Mouse (Mus musculus) thymus, adult 2 months (tissue): Measurements from ENCODE around the gene Prss1. TPM values are rescaled to one million over a fixed set of nuclear protein-coding genes. Genes with fewer than 3 reads are reported as not detected.
"Not testable (repeated sequence)": the region's sequence is repeated elsewhere in the genome, so short reads cannot be mapped to it uniquely, and the experiment has no call there.

Experiments used
- DNase-seq: peaks from one replicate; pipeline ENCODE4 v3.0.0; 2021
- H3K27ac ChIP-seq: fragments of 200-500 bp; 2 replicates; pipeline ENCODE4 v1.5.1; 2012; ENCODE audit warnings: low read length, control low read depth; ENCODE audit not compliant: control insufficient read depth, insufficient read depth
- H3K27me3 ChIP-seq: fragments of 200-500 bp; 2 replicates; pipeline ENCODE4 v1.6.1; 2012; ENCODE audit warnings: mild to moderate bottlenecking, low read length, moderate library complexity, mixed read lengths; ENCODE audit not compliant: control insufficient read depth, insufficient read depth
- H3K36me3 ChIP-seq: fragments of 200-500 bp; 2 replicates; pipeline ENCODE4 v1.6.1; 2012; ENCODE audit warnings: mild to moderate bottlenecking, low read length, moderate library complexity; ENCODE audit not compliant: control insufficient read depth, insufficient read depth
- H3K4me1 ChIP-seq: fragments of 200-500 bp; replicated peaks from 2 replicates; pipeline ENCODE4 v1.6.1; 2012; ENCODE audit warnings: low read length; ENCODE audit not compliant: control insufficient read depth, insufficient read depth
- H3K4me3 ChIP-seq: fragments of 200-500 bp; 2 replicates; pipeline ENCODE4 v1.5.1; 2012; ENCODE audit warnings: mild to moderate bottlenecking, low read length, control low read depth, moderate library complexity; ENCODE audit not compliant: control insufficient read depth, insufficient read depth
- CTCF ChIP-seq: fragments of 200-500 bp; IDR thresholded peaks from 2 replicates; pipeline ENCODE4 v1.5.1; 2012; ENCODE audit warnings: mild to moderate bottlenecking, control low read depth, low read length, moderate library complexity, borderline replicate concordance; ENCODE audit not compliant: control insufficient read depth, poor library complexity, insufficient read depth; ENCODE audit errors: extremely low read depth
- POLR2A ChIP-seq: fragments of 200-500 bp; IDR thresholded peaks from 2 replicates; pipeline ENCODE4 v1.6.1; 2012; ENCODE audit warnings: mild to moderate bottlenecking, low read length, control low read depth, moderate library complexity; ENCODE audit not compliant: control insufficient read depth, poor library complexity, insufficient read depth; ENCODE audit errors: extremely low read depth
- WGBS: fragments of 180-500 bp; shearing (Covaris S2); methylation state at CpG from one replicate; pipeline ENCODE4 v1.1.7; 2018; 5-methylcytosine and 5-hydroxymethylcytosine counted together
- polyA plus RNA-seq: library from polyadenylated mRNA; depleted of rRNA; stranded (reverse); fragments of >200 nt; gene quantifications from 2 replicates; pipeline ENCODE4 v1.2.3, GENCODE M21; 2012; rRNA removed

Prss1 gene
- polyA plus RNA-seq: 0.62 and 1.0 TPM in 2 replicates

DNA sequence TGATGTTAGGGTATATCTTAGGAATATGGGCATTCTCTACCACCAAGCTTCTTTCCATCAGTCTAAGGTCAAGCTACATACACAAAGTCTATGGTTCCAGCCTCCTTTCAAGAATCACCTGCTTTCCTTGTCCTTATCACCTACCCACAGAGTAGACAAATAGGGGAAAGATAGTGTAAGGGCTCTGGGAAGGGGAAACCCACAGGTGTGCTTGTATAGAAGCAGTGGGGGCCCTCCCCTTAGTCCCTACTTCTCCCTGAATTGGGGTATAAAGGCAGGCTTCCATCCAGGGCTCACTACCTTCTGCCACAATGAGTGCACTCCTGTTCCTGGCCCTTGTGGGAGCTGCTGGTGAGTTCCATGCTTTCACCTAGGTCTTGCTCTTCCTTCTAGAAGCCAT, at the start of gene Prss1:
Gene Prss1 (plus strand): TSS at position 301 of the 400 bp plus-strand sequence.
- not testable (repeated sequence) for H3K36me3 ChIP-seq, H3K27me3 ChIP-seq, H3K4me3 ChIP-seq, H3K4me1 ChIP-seq, DNase-seq, H3K27ac ChIP-seq

DNA sequence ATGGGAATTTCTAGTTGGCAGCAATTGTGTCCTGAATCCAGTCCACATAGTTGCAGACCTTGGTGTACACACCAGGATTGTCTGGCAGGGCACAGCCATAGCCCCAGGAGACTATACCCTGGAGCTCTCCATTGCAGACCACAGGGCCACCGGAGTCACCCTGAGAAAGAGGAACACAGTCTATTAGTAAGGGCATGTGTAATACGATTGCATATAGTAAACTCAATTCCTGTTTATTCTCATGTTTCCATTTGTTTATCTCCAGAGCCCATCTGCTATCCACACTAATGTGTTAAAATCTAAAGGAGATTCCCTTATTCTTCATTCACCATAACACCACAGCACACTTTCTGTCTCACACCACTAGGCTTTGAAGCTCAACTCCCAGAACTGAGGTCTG, 16.5 kb upstream of the Prss1 start:
- not testable (repeated sequence) for H3K4me1 ChIP-seq, H3K36me3 ChIP-seq, H3K4me3 ChIP-seq, H3K27me3 ChIP-seq, H3K27ac ChIP-seq, DNase-seq
- WGBS: no CpG with 5 or more reads among the region's 2 CpGs

DNA sequence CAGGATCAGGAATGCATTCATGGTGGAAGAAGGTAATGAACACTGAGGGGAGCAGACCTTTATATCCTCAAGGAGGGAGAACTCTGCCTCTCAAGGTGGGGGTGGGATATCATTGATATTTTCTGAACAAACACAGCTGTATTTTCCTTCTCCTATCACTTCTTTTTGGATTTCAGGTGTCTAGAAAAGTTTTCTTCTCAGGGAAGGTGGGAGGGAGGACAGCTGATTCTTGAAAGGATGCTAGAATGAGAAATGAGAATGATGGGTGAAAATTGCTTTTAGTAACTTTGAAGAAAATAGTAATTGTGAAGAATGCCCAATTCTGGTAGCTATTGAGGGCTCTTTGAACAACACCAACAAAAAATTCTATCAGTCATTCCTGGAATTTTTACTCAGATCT, 12.7 kb upstream of the Prss1 start, which contains the start of gene Gm10334:
Gene Gm10334 (minus strand): TSS at position 101 of the 400 bp plus-strand sequence.
- DNase-seq, H3K4me1 ChIP-seq, H3K36me3 ChIP-seq, H3K4me3 ChIP-seq, H3K27me3 ChIP-seq, H3K27ac ChIP-seq: not testable (repeated sequence)

- DNase-seq: no peak
- WGBS: 96% methylated on average over 3 of the region's 3 CpGs
- Histone ChIP-seq H3K4me3 (no peak overlapping the region), H3K4me1 (peaks cover 4% of the 10 kb centered on the region; the same call in 1 of the 2 replicates), H3K27me3 (no peaks in the 10 kb centered on the region), H3K36me3 (no peaks in the 10 kb centered on the region), H3K27ac (no peak overlapping the region)
- TF ChIP-seq POLR2A: no peak
- no peak for TF ChIP-seq CTCF
Observed at GRCm38 (mm10) chr6:41499374-41499773, 40.6 kb downstream of the Prss1 start.

DNA sequence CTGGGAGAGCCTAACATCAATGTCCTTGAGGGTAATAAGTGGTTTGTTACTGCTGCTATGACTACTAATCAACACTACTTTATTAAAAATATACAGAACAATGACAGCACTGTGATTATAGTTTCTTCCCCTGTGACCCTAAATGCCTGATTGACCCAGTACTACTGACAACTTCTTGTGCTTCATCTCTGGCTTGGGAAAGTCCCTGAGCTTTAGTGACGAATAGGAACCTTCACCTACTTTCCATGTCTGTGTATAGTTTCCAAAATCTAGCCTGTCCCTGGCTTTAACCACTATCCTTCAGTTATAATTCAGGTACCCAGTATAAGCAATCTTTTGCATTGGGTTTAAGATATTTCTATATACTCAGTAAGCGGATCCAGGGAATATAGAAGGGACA, 46.2 kb downstream of the Prss1 start:
- DNase-seq: no peak
- 97% methylated on average over 2 of the region's 2 CpGs for WGBS
- no peaks in the 10 kb centered on the region for H3K36me3 ChIP-seq

GRCm38 (mm10) chr6:41505323-41505722, 46.6 kb downstream of the Prss1 start:
- 57% methylated on average over 6 of the region's 6 CpGs for WGBS
- Histone ChIP-seq H3K27ac (no peak overlapping the region), H3K27me3 (no peaks in the 10 kb centered on the region), H3K4me3 (no peak overlapping the region), H3K36me3 (no peaks in the 10 kb centered on the region), H3K4me1 (no peaks in the 10 kb centered on the region)
- peak; percentile 31 for DNase-seq
- TF ChIP-seq POLR2A (no peak), CTCF (no peak)

More for the DNA sequence above, 46.2 kb downstream of the Prss1 start:
- H3K4me3 ChIP-seq: no peak overlapping the region
- H3K4me1 ChIP-seq: no peaks in the 10 kb centered on the region
- H3K27ac ChIP-seq: no peak overlapping the region
- no peaks in the 10 kb centered on the region for H3K27me3 ChIP-seq
- TF ChIP-seq POLR2A (no peak), CTCF (no peak)

Other genes starting within 250 kb of the Prss1 start
- 0.50 and 0.64 TPM in 2 replicates for gene Try4, start 156.7 kb upstream of the Prss1 start, polyA plus RNA-seq
- gene Try5, start 142.1 kb upstream of the Prss1 start, polyA plus RNA-seq: 0.71 TPM in 1 of 2 replicates, not detected in the other
- not detected in 2 replicates for gene Try10, start 104.8 kb upstream of the Prss1 start, polyA plus RNA-seq
- gene Prss3, start 81.3 kb upstream of the Prss1 start, polyA plus RNA-seq: 0.20 and 0.31 TPM in 2 replicates
- gene Gm5771, start 66.6 kb upstream of the Prss1 start, polyA plus RNA-seq: 1.4 and 1.9 TPM in 2 replicates
- gene Gm10334, start 12.8 kb upstream of the Prss1 start, polyA plus RNA-seq: 0.28 and 0.30 TPM in 2 replicates
- 9.8 and 13.8 TPM in 2 replicates for gene Prss2, start 62.9 kb downstream of the Prss1 start, polyA plus RNA-seq
- gene Ephb6, start 146.6 kb downstream of the Prss1 start, polyA plus RNA-seq: 277 and 293 TPM in 2 replicates
- gene Trpv6, start 177.5 kb downstream of the Prss1 start, polyA plus RNA-seq: 0.05 TPM in 2 replicates
- not detected in 2 replicates for gene Trpv5, start 221.8 kb downstream of the Prss1 start, polyA plus RNA-seq
- gene Llcfc1, start 225.5 kb downstream of the Prss1 start, polyA plus RNA-seq: not detected in 2 replicates
- 0.52 and 1.00 TPM in 2 replicates for gene Kel, start 245.4 kb downstream of the Prss1 start, polyA plus RNA-seq